Mouse (Mus musculus): Measurements from ENCODE around the gene Krtcap2.

Krtcap2 gene

GRCm38 (mm10) chr3:89284261-89284660 lies 38.5 kb downstream of the Krtcap2 start:
- DNase-seq: no peak

GRCm38 (mm10) chr3:89285526-89285925 lies 39.8 kb downstream of the Krtcap2 start:
- no peak for DNase-seq

- DNase-seq: no peak
Observed at GRCm38 (mm10) chr3:89287286-89287685, 41.5 kb downstream of the Krtcap2 start.

- DNase-seq: peak; percentile 66
Observed at GRCm38 (mm10) chr3:89288503-89288928, 42.8 kb downstream of the Krtcap2 start.

GRCm38 (mm10) chr3:89291874-89292273 lies 46.1 kb downstream of the Krtcap2 start:
- DNase-seq: no peak

- DNase-seq: no peak
Observed at GRCm38 (mm10) chr3:89292303-89292702, 46.5 kb downstream of the Krtcap2 start.

- peak; percentile 62 for DNase-seq
Observed at GRCm38 (mm10) chr3:89293247-89293918, 47.6 kb downstream of the Krtcap2 start.

- DNase-seq: peak; percentile 45
Observed at GRCm38 (mm10) chr3:89294195-89294594, 48.4 kb downstream of the Krtcap2 start.

GRCm38 (mm10) chr3:89295685-89296230 lies 50.0 kb downstream of the Krtcap2 start:
- no peak for DNase-seq

GRCm38 (mm10) chr3:89296761-89297396 lies 51.1 kb downstream of the Krtcap2 start:
- DNase-seq: no peak

GRCm38 (mm10) chr3:89298908-89299307 lies 53.1 kb downstream of the Krtcap2 start:
- no peak for DNase-seq

- peak; percentile 52 for DNase-seq
Observed at GRCm38 (mm10) chr3:89299499-89299898, 53.7 kb downstream of the Krtcap2 start.
